Mouse (Mus musculus) ES-Bruce4 (cell line): Measurements from ENCODE around the gene St6galnac6.

ENCODE experiments used
- CTCF ChIP-seq: IDR thresholded peaks from one replicate; pipeline ENCODE4 v1.8.1; 2011; ENCODE audit warnings: low read depth, low read length
- POLR2A ChIP-seq: IDR thresholded peaks from one replicate; pipeline ENCODE4 v1.8.1; 2011; ENCODE audit warnings: low read length; ENCODE audit not compliant: insufficient read depth

DNA sequence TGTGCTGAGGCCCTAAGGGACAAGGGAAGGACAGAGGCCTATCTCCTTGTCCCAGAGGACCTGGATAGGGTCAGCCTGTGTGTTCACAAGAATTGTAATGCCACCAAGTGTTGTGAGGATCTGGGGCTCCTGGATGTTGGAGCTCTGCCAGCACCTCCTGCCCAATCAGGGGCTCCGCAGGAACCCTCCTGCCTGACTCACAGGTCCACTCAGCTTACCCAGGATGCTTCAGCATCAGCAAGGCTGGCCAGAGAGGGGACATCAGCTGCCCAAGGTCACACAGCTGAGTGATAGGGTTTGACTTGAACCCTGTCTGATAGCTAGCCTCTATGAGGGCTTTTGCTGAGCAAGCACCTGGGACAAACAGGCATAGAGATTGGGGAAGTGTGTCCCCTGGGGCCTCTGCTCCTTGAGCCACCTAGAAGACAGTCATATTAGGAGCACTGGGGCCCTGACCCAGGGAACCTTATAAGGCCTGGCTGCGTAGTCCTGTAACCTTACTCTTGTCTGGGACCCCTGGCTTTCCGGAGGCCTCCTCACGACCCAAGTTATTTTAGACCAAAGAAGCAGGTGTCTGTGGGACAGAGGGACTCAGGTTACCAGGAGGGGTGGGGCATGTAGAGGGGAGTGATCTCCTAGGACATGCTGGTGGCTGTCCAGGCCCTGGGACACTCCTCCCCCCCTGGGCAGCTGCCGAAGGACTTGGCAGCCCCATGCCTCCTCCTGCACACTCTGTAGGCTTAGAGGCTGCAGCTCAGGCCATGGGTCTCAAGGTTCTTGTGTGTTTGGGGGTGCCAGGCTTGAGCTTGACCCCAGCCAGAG is 26.6 kb downstream of the St6galnac6 start:
- no peak for TF ChIP-seq CTCF
- no peak for TF ChIP-seq POLR2A
